Mouse (Mus musculus) lung, postnatal 0 days (tissue): Measurements from ENCODE around the gene Gm20532.

Experiments used
- CTCF ChIP-seq: IDR thresholded peaks from 2 replicates; pipeline ENCODE4 v1.5.1; 2016; ENCODE audit warnings: antibody characterized with exemption, mild to moderate bottlenecking
- EP300 ChIP-seq: IDR thresholded peaks from 2 replicates; pipeline ENCODE4 v1.6.1; 2016; ENCODE audit warnings: antibody characterized with exemption, mild to moderate bottlenecking, control low read depth

DNA sequence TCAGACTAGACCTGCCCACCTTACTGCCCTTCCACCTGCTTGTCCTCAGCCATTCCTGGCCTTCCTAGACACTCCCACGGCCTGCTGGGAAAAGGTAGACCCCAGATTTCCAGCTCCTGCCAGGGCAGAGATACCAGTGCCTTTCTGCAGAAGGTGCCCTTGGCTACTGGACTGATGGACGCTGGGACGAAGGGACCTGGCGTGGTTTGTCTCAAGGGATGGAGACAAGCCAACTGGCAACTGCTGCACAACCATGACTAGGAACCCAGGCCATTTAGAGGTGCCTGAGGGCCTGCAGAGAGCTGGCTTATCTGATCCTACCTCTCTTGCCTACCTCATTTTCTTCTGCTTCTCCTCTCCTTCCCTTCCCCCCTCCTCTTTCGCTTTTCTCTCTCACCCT lies 28.5 kb downstream of the Gm20532 start:
- TF ChIP-seq CTCF = no peak
- no peak for TF ChIP-seq EP300
